Mouse (Mus musculus) erythroblast, embryonic 14.5 days (primary cell): Measurements from ENCODE around the gene Guca1a.

ENCODE experiments used
- GATA1 ChIP-seq: IDR thresholded peaks from 2 replicates; pipeline ENCODE4 v1.6.1; 2012; ENCODE audit warnings: low read length, inconsistent platforms, mixed read lengths
- TAL1 ChIP-seq: IDR thresholded peaks from 3 replicates; pipeline ENCODE4 v1.6.1; 2012; ENCODE audit warnings: low read length, inconsistent platforms, mixed read lengths

DNA sequence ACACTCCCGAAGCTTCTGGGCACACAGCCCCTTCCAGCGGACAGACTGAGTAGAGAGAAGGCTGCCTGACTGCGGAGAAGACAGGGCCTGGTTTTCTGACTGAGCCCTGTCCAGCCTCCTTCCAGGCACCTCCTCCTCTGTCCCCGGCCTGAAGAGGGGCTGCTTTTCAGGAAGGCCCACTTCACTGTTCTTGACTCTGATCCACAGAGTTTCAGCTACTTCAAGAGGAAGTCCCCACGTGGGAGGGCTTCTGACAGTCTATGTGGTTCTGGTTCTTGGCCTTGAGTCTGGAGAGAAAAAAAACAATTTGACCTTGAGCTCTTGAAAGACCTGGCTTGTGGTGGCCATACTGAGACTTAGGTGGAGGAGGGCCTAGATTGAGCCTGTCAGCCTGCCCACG is 43.7 kb upstream of the Guca1a start:
- TF ChIP-seq TAL1 (no peak), GATA1 (no peak)
